Mouse (Mus musculus) spleen, adult 2 months (tissue): ENCODE measurements at regions not wholly inside any gene's neighbourhood (a gene's known extent, or its start where the extent isn't known, plus 50 kb on each side); places are given as distances from the start of the nearest gene placed in this dataset.

Experiments
- CTCF ChIP-seq: fragments of 200-500 bp; IDR thresholded peaks from 2 replicates; pipeline ENCODE4 v1.5.1; 2011; ENCODE audit warnings: mild to moderate bottlenecking, inconsistent platforms; ENCODE audit not compliant: insufficient read depth, insufficient read length, insufficient replicate concordance; ENCODE audit errors: extremely low read depth
- POLR2A ChIP-seq: fragments of 200-500 bp; IDR thresholded peaks from 2 replicates; pipeline ENCODE4 v1.6.1; 2011; ENCODE audit warnings: low read depth, low read length, inconsistent platforms

- TF ChIP-seq POLR2A = no peak
- no peak for TF ChIP-seq CTCF
These were observed 417.6 kb upstream of the Smim15 start for GRCm38 (mm10) chr13:107626670-107627069.
